Mouse (Mus musculus) kidney, embryonic 15.5 days (tissue): Measurements from ENCODE around the gene Bcl3. TPM values are rescaled to one million over a fixed set of nuclear protein-coding genes. Genes with fewer than 3 reads are reported as not detected.

Experiments
- ATAC-seq: fragments of 200-750 bp; cut with Nextera tagmentation; replicated peaks from 2 replicates; pipeline ENCODE4 v1.8.0; 2017; ENCODE audit warnings: moderate TSS enrichment; ENCODE audit not compliant: low FRiP score
- H3K27ac ChIP-seq: fragments of 300-500 bp; sonication (generic); 2 replicates; pipeline ENCODE4 v1.5.1; 2015; ENCODE audit warnings: mild to moderate bottlenecking, inconsistent platforms
- H3K27me3 ChIP-seq: fragments of 300-500 bp; sonication (generic); 2 replicates; pipeline ENCODE4 v1.6.1; 2015; ENCODE audit warnings: inconsistent platforms
- H3K36me3 ChIP-seq: fragments of 300-500 bp; sonication (generic); 2 replicates; pipeline ENCODE4 v1.6.1; 2015; ENCODE audit warnings: inconsistent platforms
- H3K4me1 ChIP-seq: fragments of 300-500 bp; sonication (generic); 2 replicates; pipeline ENCODE4 v1.6.1; 2015; ENCODE audit warnings: inconsistent platforms
- H3K4me2 ChIP-seq: fragments of 300-500 bp; sonication (generic); 2 replicates; pipeline ENCODE4 v1.6.1; 2015; ENCODE audit warnings: moderate library complexity, mild to moderate bottlenecking, inconsistent platforms
- H3K4me3 ChIP-seq: fragments of 300-500 bp; sonication (generic); replicated peaks from 2 replicates; pipeline ENCODE4 v1.5.1; 2015; ENCODE audit warnings: mild to moderate bottlenecking, inconsistent platforms
- H3K9ac ChIP-seq: fragments of 300-500 bp; sonication (generic); 2 replicates; pipeline ENCODE4 v1.6.1; 2015; ENCODE audit warnings: mild to moderate bottlenecking, inconsistent platforms
- H3K9me3 ChIP-seq: fragments of 300-500 bp; sonication (generic); replicated peaks from 2 replicates; pipeline ENCODE4 v1.6.1; 2016; ENCODE audit warnings: inconsistent platforms
- WGBS: fragments of 180-500 bp; shearing (Covaris S2); methylation state at CpG from one replicate; pipeline ENCODE4 v1.1.7; 2015; ENCODE audit warnings: mixed read lengths; 5-methylcytosine and 5-hydroxymethylcytosine counted together
- polyA plus RNA-seq: library from polyadenylated mRNA; unstranded; fragments of >200 nt; fragmentation: Nextera tagmentation; extraction: Ambion mirVana; gene quantifications from 2 replicates; pipeline ENCODE4 v1.2.1, GENCODE M21; 2015

The Bcl3 gene
- polyA plus RNA-seq, 1 experiment from 2014 or later = 4.9 TPM

DNA sequence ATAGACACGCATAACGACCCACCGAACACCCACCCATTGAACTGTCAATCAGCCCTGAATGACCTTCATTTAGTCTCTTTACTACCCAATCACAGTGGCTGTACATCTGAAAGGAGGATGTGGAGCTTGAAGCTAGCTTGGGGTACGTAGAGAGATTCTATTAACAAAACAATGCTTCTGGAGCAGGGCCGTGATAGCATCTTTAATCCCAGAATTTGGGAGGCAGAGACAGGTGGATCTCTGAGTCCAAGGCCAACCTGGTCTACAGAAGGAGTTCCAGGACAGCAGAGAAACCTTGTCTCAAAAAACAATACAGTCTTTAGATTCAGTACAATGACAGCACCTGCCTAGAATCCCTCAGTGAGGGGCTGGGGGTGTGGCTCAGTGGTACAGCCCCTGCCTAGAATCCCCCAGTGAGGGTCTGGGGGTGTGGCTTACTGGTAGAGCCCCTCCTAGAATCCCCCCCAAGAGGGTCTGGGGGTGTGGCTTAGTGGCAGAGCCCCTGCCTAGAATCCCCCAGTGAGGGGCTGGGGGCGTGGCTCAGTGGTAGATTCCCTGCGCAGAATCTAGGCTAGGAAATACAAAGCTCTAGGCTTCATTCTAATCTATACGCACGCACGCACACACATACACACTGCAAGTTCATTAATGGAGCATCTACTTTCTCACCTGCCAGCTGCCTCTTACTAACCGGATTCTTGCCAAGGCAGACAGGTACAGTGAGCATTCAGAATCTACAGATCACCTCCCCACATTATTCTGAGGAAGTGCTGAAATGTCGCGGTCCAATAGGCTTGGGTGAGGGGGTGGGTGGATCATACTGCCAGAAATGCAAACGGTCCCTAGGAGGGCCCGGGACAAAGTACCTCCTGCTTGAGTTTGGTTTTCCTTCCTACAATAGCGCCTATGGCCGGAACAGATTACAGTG is 7.0 kb downstream of the Bcl3 start:
- peaks cover 43% of the 10 kb centered on the region for H3K4me1 ChIP-seq
- H3K9ac ChIP-seq = peak overlapping the region; percentile 45
- peak overlapping the region; percentile 44 for H3K4me3 ChIP-seq
- peak; percentile 37 for ATAC-seq
- peak overlapping the region; percentile 67 for H3K27ac ChIP-seq
- peaks cover 35% of the 10 kb centered on the region for H3K27me3 ChIP-seq
- no peaks in the 10 kb centered on the region for H3K36me3 ChIP-seq
- H3K9me3 ChIP-seq = no peaks in the 10 kb centered on the region
- WGBS = 29% methylated on average over 17 of the region's 17 CpGs
- peak overlapping the region; percentile 70 for H3K4me2 ChIP-seq

DNA sequence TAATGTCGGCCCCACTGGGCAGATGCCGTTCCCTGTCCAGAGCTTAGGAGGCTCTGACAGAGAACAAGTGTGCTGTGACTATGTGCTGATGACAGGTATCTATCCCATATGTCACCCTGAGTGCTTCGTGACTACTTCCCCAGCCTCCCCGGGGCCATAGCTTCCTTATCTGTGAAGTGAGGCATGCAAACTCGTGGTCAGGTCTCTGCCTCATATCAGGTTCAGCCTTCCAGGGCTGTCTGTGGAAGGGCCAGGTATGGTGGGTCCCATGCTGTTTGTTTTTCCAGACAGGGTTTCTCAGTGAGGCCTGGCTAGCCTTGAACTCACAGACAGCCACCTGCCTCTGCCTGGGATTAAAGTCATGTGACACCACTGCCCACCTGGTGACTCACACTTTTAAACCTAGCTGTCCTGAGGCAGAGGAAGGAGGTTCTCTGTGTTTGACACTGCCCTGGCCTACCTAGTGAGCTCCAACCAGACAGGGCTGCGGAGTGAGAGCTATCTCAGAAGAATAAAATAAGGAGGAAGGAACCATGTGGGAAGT is 8.9 kb downstream of the Bcl3 start:
- H3K27ac ChIP-seq = no peak overlapping the region
- no peak overlapping the region for H3K4me2 ChIP-seq
- WGBS = 74% methylated on average over 6 of the region's 6 CpGs
- H3K36me3 ChIP-seq = no peaks in the 10 kb centered on the region
- no peak for ATAC-seq
- no peak overlapping the region for H3K4me3 ChIP-seq
- peaks cover 55% of the 10 kb centered on the region for H3K27me3 ChIP-seq
- H3K9ac ChIP-seq = no peak overlapping the region
- H3K9me3 ChIP-seq = no peaks in the 10 kb centered on the region
- peaks cover 51% of the 10 kb centered on the region for H3K4me1 ChIP-seq

DNA sequence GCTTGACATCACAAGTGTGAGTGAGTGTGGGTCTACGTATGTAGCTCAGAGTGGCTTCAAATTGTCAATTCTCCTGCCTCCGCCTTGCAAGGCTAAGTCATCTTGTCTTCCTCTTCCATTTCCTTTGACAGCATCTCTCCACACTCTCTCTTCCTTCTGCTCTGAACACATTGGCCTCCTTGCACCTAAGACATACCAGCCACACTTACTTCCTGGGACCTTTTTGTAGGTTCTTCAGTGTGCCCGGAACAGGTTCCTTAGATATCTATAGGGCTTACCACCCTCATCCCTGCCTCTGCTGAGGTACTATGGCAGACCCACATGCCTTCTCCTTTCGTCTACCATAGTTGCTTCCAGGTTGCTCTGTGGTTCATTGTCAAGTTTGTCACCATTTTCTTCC is 9.4 kb downstream of the Bcl3 start:
- 86% methylated on average over 4 of the region's 4 CpGs for WGBS

DNA sequence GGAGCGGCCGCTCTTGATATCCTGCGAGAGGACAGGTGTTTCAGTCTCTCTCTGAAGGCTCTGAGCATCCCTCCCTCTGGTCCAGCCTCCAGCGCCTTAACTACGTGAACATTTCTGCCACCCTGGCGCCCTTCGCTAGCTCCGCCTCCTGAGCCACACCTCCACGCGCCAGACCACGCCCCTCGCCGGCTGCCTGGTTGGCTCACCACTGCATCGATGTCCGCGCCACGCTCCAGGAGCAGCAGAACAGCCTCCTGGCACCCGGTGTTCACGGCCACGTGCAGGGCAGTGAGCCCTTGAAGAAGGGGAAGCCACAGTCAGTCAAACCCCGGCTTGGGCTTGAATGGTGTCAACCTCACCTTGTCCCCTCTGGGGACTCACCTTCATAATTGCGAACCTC is 11.5 kb downstream of the Bcl3 start:
- 5% methylated on average over 22 of the region's 22 CpGs for WGBS
- Histone ChIP-seq H3K4me1 (peaks cover 27% of the 10 kb centered on the region), H3K4me2 (peak overlapping the region; percentile 49), H3K4me3 (peak overlapping the region; percentile 24), H3K9ac (no peak overlapping the region), H3K9me3 (no peaks in the 10 kb centered on the region), H3K36me3 (no peaks in the 10 kb centered on the region), H3K27ac (no peak overlapping the region), H3K27me3 (peaks cover 61% of the 10 kb centered on the region)
- ATAC-seq = peak; percentile 61; the same call in 1 of the 2 replicates

More for the DNA sequence above, 9.4 kb downstream of the Bcl3 start:
- Histone ChIP-seq H3K9ac (no peak overlapping the region), H3K27me3 (peaks cover 59% of the 10 kb centered on the region), H3K27ac (no peak overlapping the region), H3K36me3 (no peaks in the 10 kb centered on the region), H3K4me2 (no peak overlapping the region), H3K9me3 (no peaks in the 10 kb centered on the region), H3K4me3 (no peak overlapping the region), H3K4me1 (peaks cover 47% of the 10 kb centered on the region)
- no peak for ATAC-seq

DNA sequence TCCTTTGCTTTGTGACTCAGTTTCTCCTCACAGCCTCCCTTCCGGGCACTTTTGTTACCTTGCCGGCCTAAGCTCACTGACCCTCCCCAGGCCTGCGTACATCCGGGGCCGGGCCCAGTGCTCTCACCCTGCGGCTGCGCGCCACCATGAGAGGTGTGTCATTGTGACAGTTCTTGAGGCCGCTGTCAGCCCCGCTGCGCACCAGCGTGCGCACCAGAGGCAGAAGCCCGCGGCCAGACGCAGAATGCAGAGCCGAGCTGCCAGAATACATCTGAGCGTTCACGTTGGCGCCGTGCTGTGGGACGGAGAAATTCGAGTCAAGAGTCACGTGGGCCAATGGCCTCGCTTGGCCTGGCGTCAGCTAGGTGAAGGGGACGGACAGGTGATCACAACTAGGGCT is 13.2 kb downstream of the Bcl3 start:
- peaks cover 61% of the 10 kb centered on the region for H3K27me3 ChIP-seq
- H3K27ac ChIP-seq = no peak overlapping the region
- H3K4me2 ChIP-seq = peak overlapping the region; percentile 53
- peak; percentile 37 for ATAC-seq
- peak overlapping the region; percentile 32 for H3K4me3 ChIP-seq
- H3K9ac ChIP-seq = no peak overlapping the region
- no peaks in the 10 kb centered on the region for H3K9me3 ChIP-seq
- peaks cover 19% of the 10 kb centered on the region for H3K4me1 ChIP-seq
- no peaks in the 10 kb centered on the region for H3K36me3 ChIP-seq
- 13% methylated on average over 27 of the region's 27 CpGs for WGBS

DNA sequence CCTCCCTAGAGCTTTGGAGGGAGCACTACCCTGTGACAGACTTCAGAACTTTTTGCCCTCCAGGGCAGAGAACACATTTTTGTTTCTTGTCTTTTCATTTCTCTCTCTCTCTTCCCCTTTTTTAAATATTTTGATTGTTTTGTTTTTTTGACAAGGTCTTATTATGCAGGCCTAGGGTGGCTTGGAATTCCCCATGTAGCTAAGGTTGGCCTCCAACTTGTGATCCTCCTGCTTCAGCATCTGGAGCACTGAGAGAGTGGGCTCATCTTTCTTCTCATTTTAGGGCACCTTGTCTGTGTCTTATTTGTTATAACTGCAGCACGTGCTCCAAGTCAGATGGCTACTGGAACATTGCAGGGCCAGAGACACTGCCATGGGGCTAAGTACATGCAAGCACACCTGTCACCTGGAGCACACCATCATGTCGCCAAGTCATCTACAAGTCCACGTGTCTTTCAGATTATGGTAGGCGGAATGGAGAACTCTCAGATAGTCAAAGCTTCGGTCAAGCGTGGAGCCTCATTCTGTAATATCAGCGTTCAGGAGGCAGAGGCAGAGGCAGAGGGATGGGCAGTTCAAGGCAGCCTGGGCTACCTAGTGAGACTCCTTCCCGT is 16.1 kb downstream of the Bcl3 start:
- ATAC-seq = no peak
- H3K4me2 ChIP-seq = no peak overlapping the region
- H3K4me3 ChIP-seq = no peak overlapping the region
- peaks cover 41% of the 10 kb centered on the region for H3K27me3 ChIP-seq
- no peaks in the 10 kb centered on the region for H3K36me3 ChIP-seq
- peaks cover 18% of the 10 kb centered on the region for H3K4me1 ChIP-seq
- 80% methylated on average over 8 of the region's 8 CpGs for WGBS
- no peak overlapping the region for H3K27ac ChIP-seq
- no peak overlapping the region for H3K9ac ChIP-seq
- H3K9me3 ChIP-seq = no peaks in the 10 kb centered on the region

DNA sequence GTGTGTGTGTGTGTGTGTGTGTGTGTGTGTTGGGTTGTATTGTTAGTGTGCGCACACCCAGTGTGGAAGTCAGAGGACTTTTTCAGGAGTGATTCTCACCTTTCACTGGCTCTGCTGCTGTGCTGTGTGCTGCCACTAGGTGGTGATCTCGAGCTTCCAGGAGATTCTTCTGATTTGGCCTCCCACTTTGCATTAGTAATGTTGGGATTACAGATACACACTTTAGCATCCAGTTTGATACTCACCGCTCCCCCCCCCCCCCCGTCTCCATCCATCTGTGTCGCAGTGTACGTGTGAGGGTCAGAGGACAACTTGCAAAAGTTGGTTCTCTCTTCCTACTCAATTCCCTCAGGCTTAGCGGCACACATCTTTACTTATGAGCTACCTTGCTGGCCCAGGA is 19.6 kb downstream of the Bcl3 start:
- Histone ChIP-seq H3K27me3 (peaks cover 7% of the 10 kb centered on the region; the same call in 1 of the 2 replicates), H3K4me3 (no peak overlapping the region), H3K9me3 (no peaks in the 10 kb centered on the region), H3K4me1 (no peaks in the 10 kb centered on the region), H3K27ac (no peak overlapping the region), H3K36me3 (no peaks in the 10 kb centered on the region), H3K4me2 (no peak overlapping the region), H3K9ac (no peak overlapping the region)
- no peak for ATAC-seq
- 21% methylated on average over 6 of the region's 7 CpGs for WGBS

DNA sequence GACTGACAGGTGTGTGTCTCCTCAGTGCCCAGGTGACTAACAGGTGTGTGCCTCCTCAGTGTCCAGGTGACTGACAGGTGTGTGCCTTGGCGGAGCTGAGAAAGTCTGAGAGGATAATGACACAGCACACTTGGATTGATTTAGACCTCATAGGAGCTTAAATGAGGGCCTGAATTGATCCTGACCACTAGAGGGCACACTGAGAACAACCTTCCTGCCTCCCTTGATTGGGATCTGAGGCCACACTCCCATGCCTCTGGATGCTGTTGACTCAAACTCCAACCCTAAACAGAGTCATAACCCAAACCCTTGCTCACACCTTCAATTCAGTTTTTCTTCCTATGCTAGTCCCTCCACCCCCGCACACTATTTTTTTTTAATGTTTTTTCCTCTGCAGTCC is 21.8 kb downstream of the Bcl3 start:
- H3K4me1 ChIP-seq = peaks cover 11% of the 10 kb centered on the region
- no peak for ATAC-seq
- H3K9me3 ChIP-seq = no peaks in the 10 kb centered on the region
- no peak overlapping the region for H3K4me3 ChIP-seq
- H3K27ac ChIP-seq = no peak overlapping the region
- no peak overlapping the region for H3K9ac ChIP-seq
- WGBS = 28% methylated on average over 2 of the region's 2 CpGs
- no peak overlapping the region for H3K4me2 ChIP-seq
- H3K27me3 ChIP-seq = peaks cover 22% of the 10 kb centered on the region
- H3K36me3 ChIP-seq = no peaks in the 10 kb centered on the region

DNA sequence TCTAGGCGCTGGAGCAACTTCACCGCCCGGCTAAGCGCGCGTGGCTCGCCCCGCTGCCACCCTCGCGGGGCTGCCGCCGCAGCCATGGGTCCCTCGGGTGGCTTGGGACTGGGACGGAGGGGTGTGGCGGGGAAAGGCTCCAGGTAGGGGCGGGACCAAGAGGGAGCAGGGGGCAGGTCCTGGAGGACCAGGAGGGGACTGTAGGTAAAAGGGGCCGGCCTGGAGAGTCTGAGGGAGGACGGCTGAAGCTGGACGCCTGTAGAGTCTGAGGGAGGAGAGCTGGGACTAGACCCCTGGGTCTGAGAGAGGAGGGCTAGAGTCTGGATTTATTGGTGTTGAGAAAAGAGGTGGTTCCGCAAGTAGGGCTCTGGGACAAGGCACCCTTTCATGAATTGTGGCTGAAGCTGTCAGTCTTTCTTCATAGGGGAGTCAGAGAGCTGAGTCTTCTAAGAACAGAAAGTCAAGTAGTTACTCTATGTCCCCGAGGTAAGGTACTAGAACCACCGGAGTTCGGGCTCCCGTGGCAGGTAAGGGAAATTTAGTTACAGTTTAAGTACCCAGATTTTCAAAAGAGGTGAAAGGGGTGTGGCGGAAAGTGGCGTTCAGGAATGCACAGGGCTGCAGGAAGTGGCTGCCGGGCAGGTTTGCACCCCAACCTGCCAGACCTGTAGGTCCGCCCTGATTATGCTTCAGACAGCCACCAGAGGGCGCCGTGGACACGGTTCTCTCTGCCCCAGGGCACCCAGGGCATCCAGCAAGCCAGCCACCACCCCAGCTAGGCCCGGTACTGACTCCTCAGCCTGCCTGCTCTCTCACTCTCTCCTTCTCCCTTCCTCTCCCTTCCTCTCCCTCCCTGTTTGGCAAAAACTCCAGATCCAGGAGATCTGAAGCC is 25.6 kb downstream of the Bcl3 start, which contains the start of gene Cblc:
Gene Cblc (minus strand): TSS at position 113 of the 892 bp plus-strand sequence.
- H3K9me3 ChIP-seq = no peaks in the 10 kb centered on the region
- peak within 1 kb of the TSS; percentile 48 for H3K9ac ChIP-seq
- H3K4me1 ChIP-seq = peaks cover 11% of the 10 kb centered on the region
- H3K4me3 ChIP-seq = peak within 1 kb of the TSS; percentile 47
- H3K36me3 ChIP-seq = no peaks in the 10 kb centered on the region
- peak within 1 kb of the TSS; percentile 83 for H3K27ac ChIP-seq
- H3K4me2 ChIP-seq = peak within 1 kb of the TSS; percentile 64
- peak; percentile 80 for ATAC-seq
- H3K27me3 ChIP-seq = peaks cover 22% of the 10 kb centered on the region
- 2% methylated on average over 32 of the region's 32 CpGs for WGBS

DNA sequence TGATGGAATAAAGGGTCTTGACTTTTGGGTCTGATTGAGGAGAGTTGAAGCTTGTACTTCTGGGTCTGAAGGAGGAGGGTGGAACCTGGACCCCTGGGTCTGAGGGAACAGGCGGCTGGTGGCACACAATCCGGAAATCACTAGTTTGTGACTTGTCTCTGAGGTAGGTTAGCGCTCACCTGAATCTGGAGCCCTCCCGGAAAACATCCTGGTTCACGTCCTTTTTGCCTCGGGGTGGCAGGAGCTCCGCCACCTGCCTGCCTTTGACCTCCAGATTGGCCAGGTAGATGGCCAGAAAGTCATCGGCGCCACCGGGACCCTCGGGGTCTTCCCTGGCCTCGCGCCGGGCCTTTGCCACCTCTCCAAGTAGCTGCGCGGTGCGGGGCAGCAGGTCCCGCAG is 26.3 kb downstream of the Bcl3 start:
- 11% methylated on average over 18 of the region's 18 CpGs for WGBS
- Histone ChIP-seq H3K9ac (peak overlapping the region; percentile 48), H3K4me2 (peak overlapping the region; percentile 64), H3K9me3 (no peaks in the 10 kb centered on the region), H3K27me3 (peaks cover 21% of the 10 kb centered on the region), H3K36me3 (no peaks in the 10 kb centered on the region), H3K4me3 (peak overlapping the region; percentile 47), H3K27ac (peak overlapping the region; percentile 83), H3K4me1 (peaks cover 11% of the 10 kb centered on the region)
- ATAC-seq = no peak

DNA sequence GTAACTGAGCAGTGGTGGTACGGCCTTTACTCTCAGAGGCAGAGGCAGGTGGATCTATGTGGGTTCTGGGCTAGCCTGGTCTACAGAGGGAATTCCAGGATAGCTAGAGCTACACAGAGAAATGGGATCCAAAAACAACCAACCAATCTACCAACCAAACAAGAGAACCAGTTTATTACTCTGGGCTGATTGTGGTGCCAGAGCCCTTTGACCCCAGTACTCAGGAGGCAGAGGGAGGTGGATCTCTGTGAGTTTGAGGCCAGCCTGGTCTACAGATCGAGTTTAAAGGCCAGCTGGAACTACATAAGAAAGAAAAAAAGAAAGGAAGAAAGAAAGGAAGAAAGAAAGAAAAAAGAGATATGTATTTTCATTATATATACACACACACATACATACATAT is 27.3 kb downstream of the Bcl3 start:
- H3K27me3 ChIP-seq = peaks cover 25% of the 10 kb centered on the region
- no peak overlapping the region for H3K9ac ChIP-seq
- peaks cover 11% of the 10 kb centered on the region for H3K4me1 ChIP-seq
- H3K9me3 ChIP-seq = no peaks in the 10 kb centered on the region
- ATAC-seq = no peak
- H3K27ac ChIP-seq = no peak overlapping the region
- no peaks in the 10 kb centered on the region for H3K36me3 ChIP-seq
- H3K4me3 ChIP-seq = no peak overlapping the region
- no peak overlapping the region for H3K4me2 ChIP-seq
- WGBS = 52% methylated on average over 2 of the region's 2 CpGs
